Mouse (Mus musculus) liver, embryonic 12.5 days (tissue): ENCODE data around the gene Nsun3. TPM values are rescaled to one million over a fixed set of nuclear protein-coding genes. Genes with fewer than 3 reads are reported as not detected.
"Not testable (repeated sequence)": the region's sequence is repeated elsewhere in the genome, so short reads cannot be mapped to it uniquely, and the experiment has no call there.

Experiments
- ATAC-seq: fragments of 200-750 bp; cut with Nextera tagmentation; 2 replicates; pipeline ENCODE4 v1.8.0; 2017; ENCODE audit warnings: moderate number of reproducible peaks, mild to moderate bottlenecking, moderate library complexity
- H3K27ac ChIP-seq: fragments of 300-500 bp; sonication (generic); 2 replicates; pipeline ENCODE4 v1.5.1; 2016; ENCODE audit warnings: mild to moderate bottlenecking
- H3K27me3 ChIP-seq: fragments of 300-500 bp; sonication (generic); replicated peaks from 2 replicates; pipeline ENCODE4 v1.6.1; 2016; ENCODE audit warnings: mild to moderate bottlenecking, moderate library complexity
- H3K36me3 ChIP-seq: fragments of 300-500 bp; sonication (generic); 2 replicates; pipeline ENCODE4 v1.6.1; 2016; ENCODE audit warnings: mild to moderate bottlenecking, moderate library complexity
- H3K4me1 ChIP-seq: fragments of 300-500 bp; sonication (generic); 2 replicates; pipeline ENCODE4 v1.6.1; 2016
- H3K4me2 ChIP-seq: fragments of 300-500 bp; sonication (generic); 2 replicates; pipeline ENCODE4 v1.6.1; 2016; ENCODE audit warnings: mild to moderate bottlenecking, moderate library complexity
- H3K4me3 ChIP-seq: fragments of 300-500 bp; sonication (generic); 2 replicates; pipeline ENCODE4 v1.5.1; 2016; ENCODE audit warnings: mild to moderate bottlenecking, moderate library complexity
- H3K9ac ChIP-seq: fragments of 300-500 bp; sonication (generic); 2 replicates; pipeline ENCODE4 v1.6.1; 2016; ENCODE audit warnings: mild to moderate bottlenecking, moderate library complexity
- H3K9me3 ChIP-seq: fragments of 300-500 bp; sonication (generic); replicated peaks from 2 replicates; pipeline ENCODE4 v1.6.1; 2016; ENCODE audit warnings: mild to moderate bottlenecking, moderate library complexity
- WGBS: fragments of 180-500 bp; shearing (Covaris S2); methylation state at CpG from one replicate; pipeline ENCODE4 v1.1.7; 2016; ENCODE audit not compliant: insufficient replicate concordance; 5-methylcytosine and 5-hydroxymethylcytosine counted together
- microRNA-seq: library from miRNA; unstranded; fragments of <30 nt; microRNA quantifications from one replicate; pipeline ENCODE4, GENCODE M21; 2017
- polyA plus RNA-seq: library from polyadenylated mRNA; unstranded; fragments of >200 nt; fragmentation: Nextera tagmentation; extraction: Ambion mirVana; gene quantifications from 2 replicates; pipeline ENCODE4 v1.2.1, GENCODE M21; 2016

The Nsun3 gene
- polyA plus RNA-seq, 1 experiment from 2014 or later: 7.2 TPM

- no peak overlapping the region for H3K27ac ChIP-seq
- no peak overlapping the region for H3K4me2 ChIP-seq
- H3K36me3 ChIP-seq: peaks cover 11% of the 10 kb centered on the region
- H3K9ac ChIP-seq: no peak overlapping the region
- H3K27me3 ChIP-seq: no peaks in the 10 kb centered on the region
- H3K9me3 ChIP-seq: no peaks in the 10 kb centered on the region
- 81% methylated on average over 1 of the region's 1 CpGs for WGBS
- H3K4me1 ChIP-seq: no peaks in the 10 kb centered on the region
- no peak for ATAC-seq
- no peak overlapping the region for H3K4me3 ChIP-seq
Observed at GRCm38 (mm10) chr16:62734359-62734758, 52.3 kb downstream of the Nsun3 start.

- ATAC-seq: no peak
- Histone ChIP-seq H3K27me3 (no peaks in the 10 kb centered on the region), H3K9ac (no peak overlapping the region), H3K27ac (no peak overlapping the region), H3K4me3 (no peak overlapping the region), H3K36me3 (peaks cover 10% of the 10 kb centered on the region), H3K4me1 (no peaks in the 10 kb centered on the region), H3K9me3 (no peaks in the 10 kb centered on the region), H3K4me2 (no peak overlapping the region)
- 82% methylated on average over 4 of the region's 4 CpGs for WGBS
Observed at GRCm38 (mm10) chr16:62730291-62730690, 56.3 kb downstream of the Nsun3 start.

GRCm38 (mm10) chr16:62729846-62730245 is 56.8 kb downstream of the Nsun3 start:
- H3K4me1 ChIP-seq: no peaks in the 10 kb centered on the region
- no peaks in the 10 kb centered on the region for H3K9me3 ChIP-seq
- H3K27ac ChIP-seq: no peak overlapping the region
- no peak overlapping the region for H3K4me2 ChIP-seq
- H3K36me3 ChIP-seq: peaks cover 6% of the 10 kb centered on the region
- no peak overlapping the region for H3K9ac ChIP-seq
- no peak overlapping the region for H3K4me3 ChIP-seq
- 64% methylated on average over 3 of the region's 3 CpGs for WGBS
- no peaks in the 10 kb centered on the region for H3K27me3 ChIP-seq
- no peak for ATAC-seq

GRCm38 (mm10) chr16:62718255-62718654 is 68.4 kb downstream of the Nsun3 start:
- H3K4me3 ChIP-seq, ATAC-seq: not testable (repeated sequence)
- 74% methylated on average over 9 of the region's 11 CpGs for WGBS

GRCm38 (mm10) chr16:62690436-62690835 is 96.2 kb downstream of the Nsun3 start:
- H3K36me3 ChIP-seq: no peaks in the 10 kb centered on the region
- no peaks in the 10 kb centered on the region for H3K27me3 ChIP-seq
- no peak overlapping the region for H3K4me3 ChIP-seq
- WGBS: 69% methylated on average over 8 of the region's 8 CpGs
- no peak overlapping the region for H3K27ac ChIP-seq
- no peak overlapping the region for H3K4me2 ChIP-seq
- no peak for ATAC-seq
- no peak overlapping the region for H3K9ac ChIP-seq
- no peaks in the 10 kb centered on the region for H3K4me1 ChIP-seq
- no peaks in the 10 kb centered on the region for H3K9me3 ChIP-seq

More at GRCm38 (mm10) chr16:62718255-62718654, 68.4 kb downstream of the Nsun3 start:
- not testable (repeated sequence) for H3K9ac ChIP-seq, H3K4me2 ChIP-seq, H3K36me3 ChIP-seq, H3K27ac ChIP-seq, H3K9me3 ChIP-seq, H3K4me1 ChIP-seq, H3K27me3 ChIP-seq

GRCm38 (mm10) chr16:62686073-62686472 is 100.5 kb downstream of the Nsun3 start:
- Histone ChIP-seq H3K4me2 (no peak overlapping the region), H3K9ac (no peak overlapping the region), H3K36me3 (no peaks in the 10 kb centered on the region), H3K27ac (no peak overlapping the region), H3K4me1 (no peaks in the 10 kb centered on the region), H3K4me3 (no peak overlapping the region), H3K9me3 (no peaks in the 10 kb centered on the region), H3K27me3 (no peaks in the 10 kb centered on the region)
- no peak for ATAC-seq
- 44% methylated on average over 2 of the region's 2 CpGs for WGBS

GRCm38 (mm10) chr16:62685494-62685893 is 101.1 kb downstream of the Nsun3 start:
- Histone ChIP-seq H3K27me3 (no peaks in the 10 kb centered on the region), H3K4me2 (no peak overlapping the region), H3K9me3 (no peaks in the 10 kb centered on the region), H3K27ac (no peak overlapping the region), H3K36me3 (no peaks in the 10 kb centered on the region), H3K9ac (no peak overlapping the region), H3K4me3 (no peak overlapping the region), H3K4me1 (no peaks in the 10 kb centered on the region)
- no peak for ATAC-seq
- 66% methylated on average over 4 of the region's 4 CpGs for WGBS

Small RNA genes within 50 kb of the gene (microRNA-seq; reads per million reads assigned to microRNA genes)
- gene Gm25986: not detected

Other genes with a start within 250 kb of the Nsun3 start
- gene Stx19, start 27.9 kb upstream of the Nsun3 start, polyA plus RNA-seq: 0.11 and 0.23 TPM in 2 replicates
- gene Arl13b, start 60.2 kb upstream of the Nsun3 start, polyA plus RNA-seq: 5.8 TPM in 2 replicates
- 17.8 and 19.5 TPM in 2 replicates for gene Pros1, start 67.5 kb upstream of the Nsun3 start, polyA plus RNA-seq